Mouse (Mus musculus) lung, adult 2 months (tissue): ENCODE data around the gene Fbxl12.

Experiments used
- CTCF ChIP-seq: fragments of 200-500 bp; IDR thresholded peaks from 2 replicates; pipeline ENCODE4 v1.5.1; 2011; ENCODE audit warnings: mild to moderate bottlenecking, low read length, control low read depth; ENCODE audit not compliant: insufficient read depth
- POLR2A ChIP-seq: fragments of 200-500 bp; IDR thresholded peaks from 2 replicates; pipeline ENCODE4 v1.6.1; 2011; ENCODE audit warnings: low read depth, mild to moderate bottlenecking, control low read depth, low read length, borderline replicate concordance; ENCODE audit errors: extremely low read depth

GRCm38 (mm10) chr9:20638552-20638951 lies 6.0 kb downstream of the Fbxl12 start:
- TF ChIP-seq POLR2A (no peak), CTCF (no peak)
